Mouse (Mus musculus) CH12.LX (cell line): ENCODE data around the gene Traf4. TPM values are rescaled to one million over a fixed set of nuclear protein-coding genes. Genes with fewer than 3 reads are reported as not detected.
A peak's percentile ranks its signal among the peaks of the same experiment; 100 is the strongest.

Experiments used
- DNase-seq: peaks from one replicate; pipeline ENCODE4 v3.0.0-alpha.2; 2013; ENCODE audit errors: extremely low read depth
- H3K27ac ChIP-seq: 2 replicates; pipeline ENCODE4 v1.5.1; 2012; ENCODE audit warnings: low read depth, mild to moderate bottlenecking, control low read depth, moderate library complexity; ENCODE audit not compliant: insufficient read depth
- H3K27me3 ChIP-seq: replicated peaks from 2 replicates; pipeline ENCODE3; 2012; ENCODE audit warnings: inconsistent platforms
- H3K36me3 ChIP-seq, 2 experiments: replicated peaks in 1 of 2; 2 replicates each; pipeline versions ENCODE3 to v1.6.1; 2012; ENCODE audit warnings: inconsistent platforms in 1 of 2, low read length in 1 of 2, mild to moderate bottlenecking in 1 of 2, mixed read lengths in 1 of 2, moderate library complexity in 1 of 2; ENCODE audit not compliant: control insufficient read depth in 1 of 2, insufficient read depth in 1 of 2
- H3K4me1 ChIP-seq, 2 experiments: 2 replicates each; pipeline ENCODE4 v1.6.1; 2012; ENCODE audit warnings: inconsistent platforms in 1 of 2, moderate library complexity in 1 of 2; ENCODE audit not compliant: insufficient read depth in 2 of 2, control insufficient read depth in 1 of 2
- H3K4me2 ChIP-seq: 2 replicates; pipeline ENCODE4 v1.6.1; 2012; ENCODE audit warnings: low read depth, mild to moderate bottlenecking, control low read depth; ENCODE audit not compliant: poor library complexity, insufficient read depth, severe bottlenecking
- H3K4me3 ChIP-seq, 3 experiments: fragments of 150-350 bp in 1 of 3; sonication (generic) in 1 of 3; replicated peaks in 1 of 3; 2 replicates each; pipeline versions ENCODE3 to v1.5.1; 2011 to 2012; ENCODE audit warnings: low read depth in 2 of 3, low read length in 2 of 3, mild to moderate bottlenecking in 2 of 3, moderate library complexity in 2 of 3, control low read depth in 1 of 3, improper control_type of control experiment in 1 of 3, inconsistent platforms in 1 of 3, mixed read lengths in 1 of 3; ENCODE audit not compliant: poor library complexity in 1 of 3
- H3K79me2 ChIP-seq: replicated peaks from 2 replicates; pipeline ENCODE4 v1.6.1; 2012; ENCODE audit warnings: mild to moderate bottlenecking, moderate library complexity; ENCODE audit not compliant: control insufficient read depth, poor library complexity, insufficient read depth, severe bottlenecking; ENCODE audit errors: extremely low read depth
- H3K9ac ChIP-seq: 2 replicates; pipeline ENCODE4 v1.6.1; 2012; ENCODE audit warnings: low read depth, mild to moderate bottlenecking, control low read depth, moderate library complexity; ENCODE audit not compliant: insufficient read depth
- H3K9me3 ChIP-seq: replicated peaks from 2 replicates; pipeline ENCODE3; 2012; ENCODE audit warnings: low read length, inconsistent platforms, mixed read lengths
- CHD1 ChIP-seq: IDR thresholded peaks from 2 replicates; pipeline ENCODE4 v1.6.1; 2012; ENCODE audit warnings: low read depth, low read length, improper control_type of control experiment, inconsistent platforms
- CHD2 ChIP-seq: IDR thresholded peaks from 2 replicates; pipeline ENCODE4 v1.6.1; 2011; ENCODE audit warnings: low read length, improper control_type of control experiment
- ELF1 ChIP-seq: IDR thresholded peaks from 2 replicates; pipeline ENCODE4 v1.6.1; 2014; ENCODE audit warnings: low read depth, mild to moderate bottlenecking, inconsistent platforms, low read length, improper control_type of control experiment
- EP300 ChIP-seq: IDR thresholded peaks from 2 replicates; pipeline ENCODE4 v1.6.1; 2011; ENCODE audit warnings: low read length, improper control_type of control experiment
- ETS1 ChIP-seq: conservative IDR thresholded peaks from 2 replicates; pipeline ENCODE4 v1.6.1; 2012; ENCODE audit warnings: low read depth, mild to moderate bottlenecking, inconsistent platforms, low read length, improper control_type of control experiment, moderate library complexity
- HCFC1 ChIP-seq: IDR thresholded peaks from 2 replicates; pipeline ENCODE4 v1.6.1; 2012; ENCODE audit warnings: low read depth, mild to moderate bottlenecking, inconsistent platforms, low read length, improper control_type of control experiment
- IRF4 ChIP-seq: IDR thresholded peaks from 2 replicates; pipeline ENCODE4 v1.6.1; 2014; ENCODE audit warnings: low read depth, mild to moderate bottlenecking, inconsistent platforms, low read length, improper control_type of control experiment
- KAT2A ChIP-seq: IDR thresholded peaks from 2 replicates; pipeline ENCODE4 v1.6.1; 2012; ENCODE audit warnings: low read length, improper control_type of control experiment, inconsistent platforms; ENCODE audit not compliant: insufficient replicate concordance
- MAFK ChIP-seq: IDR thresholded peaks from 2 replicates; pipeline ENCODE4 v1.6.1; 2011; ENCODE audit warnings: low read length, improper control_type of control experiment; ENCODE audit not compliant: insufficient replicate concordance
- MAZ ChIP-seq: IDR thresholded peaks from 2 replicates; pipeline ENCODE4 v1.6.1; 2012; ENCODE audit warnings: low read depth, mild to moderate bottlenecking, inconsistent platforms, low read length, improper control_type of control experiment, moderate library complexity
- MEF2A ChIP-seq: IDR thresholded peaks from 2 replicates; pipeline ENCODE4 v1.6.1; 2014; ENCODE audit warnings: low read depth, mild to moderate bottlenecking, inconsistent platforms, low read length, improper control_type of control experiment, borderline replicate concordance
- MXI1 ChIP-seq: IDR thresholded peaks from 2 replicates; pipeline ENCODE4 v1.6.1; 2011; ENCODE audit warnings: mild to moderate bottlenecking, low read depth, low read length, improper control_type of control experiment
- MYC ChIP-seq: IDR thresholded peaks from 2 replicates; pipeline ENCODE4 v1.6.1; 2011; ENCODE audit warnings: low read depth, mild to moderate bottlenecking, improper control_type of control experiment, low read length
- NELFE ChIP-seq: IDR thresholded peaks from 2 replicates; pipeline ENCODE4 v1.6.1; 2011; ENCODE audit warnings: low read depth, low read length, improper control_type of control experiment
- POLR2A ChIP-seq: IDR thresholded peaks from 2 replicates; pipeline ENCODE4 v1.6.1; 2011; ENCODE audit warnings: low read depth, mild to moderate bottlenecking, improper control_type of control experiment, low read length
- POLR2AphosphoS2 ChIP-seq: IDR thresholded peaks from 2 replicates; pipeline ENCODE4 v1.6.1; 2011; ENCODE audit warnings: low read depth, low read length, improper control_type of control experiment
- RAD21 ChIP-seq: IDR thresholded peaks from 2 replicates; pipeline ENCODE4 v1.6.1; 2011; ENCODE audit warnings: low read depth, mild to moderate bottlenecking, low read length, improper control_type of control experiment, moderate library complexity
- SIN3A ChIP-seq: IDR thresholded peaks from 2 replicates; pipeline ENCODE4 v1.6.1; 2012; ENCODE audit warnings: low read length, improper control_type of control experiment, inconsistent platforms
- TBP ChIP-seq: conservative IDR thresholded peaks from 2 replicates; pipeline ENCODE4 v1.6.1; 2011; ENCODE audit warnings: low read depth, low read length, improper control_type of control experiment
- TCF12 ChIP-seq: IDR thresholded peaks from 2 replicates; pipeline ENCODE4 v1.6.1; 2014; ENCODE audit warnings: low read depth, mild to moderate bottlenecking, inconsistent platforms, low read length, improper control_type of control experiment
- UBTF ChIP-seq: IDR thresholded peaks from 2 replicates; pipeline ENCODE4 v1.6.1; 2012; ENCODE audit warnings: low read depth, mild to moderate bottlenecking, inconsistent platforms, low read length, improper control_type of control experiment, moderate library complexity
- USF1 ChIP-seq: IDR thresholded peaks from 2 replicates; pipeline ENCODE4 v1.6.1; 2014; ENCODE audit warnings: low read depth, mild to moderate bottlenecking, inconsistent platforms, low read length, improper control_type of control experiment
- USF2 ChIP-seq: conservative IDR thresholded peaks from 2 replicates; pipeline ENCODE4 v1.6.1; 2011; ENCODE audit warnings: low read depth, low read length, improper control_type of control experiment
- ZC3H11A ChIP-seq: IDR thresholded peaks from 2 replicates; pipeline ENCODE4 v1.6.1; 2012; ENCODE audit warnings: low read depth, mild to moderate bottlenecking, inconsistent platforms, low read length, improper control_type of control experiment
- ZKSCAN1 ChIP-seq: IDR thresholded peaks from 2 replicates; pipeline ENCODE4 v1.6.1; 2012; ENCODE audit warnings: low read depth, inconsistent platforms, low read length, improper control_type of control experiment, borderline replicate concordance
- ZMIZ1 ChIP-seq: IDR thresholded peaks from 2 replicates; pipeline ENCODE4 v1.6.1; 2012; ENCODE audit warnings: low read depth, mild to moderate bottlenecking, inconsistent platforms, low read length, improper control_type of control experiment
- dilution Hi-C: fragments of 300-500 bp; cut with MboI; formaldehyde crosslinking; loops from 2 replicates; pipeline ENCODE4 v1.14.3; 2020; ENCODE audit warnings: low sequenced_read_pairs; ENCODE audit not compliant: extremely low pct_unique_long_range_greater_than_20kb, extremely low pct_ligation_motif_present
- in situ Hi-C: fragments of 300-500 bp; cut with MboI; formaldehyde crosslinking; loops from 3 replicates; pipeline ENCODE4 v1.14.3; 2019; ENCODE audit warnings: low sequenced_read_pairs, low pct_ligation_motif_present, low pct_unique_long_range_greater_than_20kb, mixed read lengths
- polyA plus RNA-seq: library from polyadenylated mRNA; unstranded; fragments of >175 nt; gene quantifications from 2 replicates; pipeline ENCODE4 v1.2.1, GENCODE M21; 2012; ENCODE audit warnings: low read depth; ENCODE audit not compliant: insufficient read length
- total RNA-seq, 2 experiments: library from RNA; depleted of rRNA; stranded (reverse); fragments of 300-350 nt in 1 of 2; fragments of >200 nt in 1 of 2; gene quantifications; 2 replicates each; pipeline ENCODE4 v1.2.3; 2012 to 2014

The Traf4 gene
- total and polyA plus RNA-seq, 3 experiments, result 20.8 to 68.7 (median 55.9) TPM

DNA sequence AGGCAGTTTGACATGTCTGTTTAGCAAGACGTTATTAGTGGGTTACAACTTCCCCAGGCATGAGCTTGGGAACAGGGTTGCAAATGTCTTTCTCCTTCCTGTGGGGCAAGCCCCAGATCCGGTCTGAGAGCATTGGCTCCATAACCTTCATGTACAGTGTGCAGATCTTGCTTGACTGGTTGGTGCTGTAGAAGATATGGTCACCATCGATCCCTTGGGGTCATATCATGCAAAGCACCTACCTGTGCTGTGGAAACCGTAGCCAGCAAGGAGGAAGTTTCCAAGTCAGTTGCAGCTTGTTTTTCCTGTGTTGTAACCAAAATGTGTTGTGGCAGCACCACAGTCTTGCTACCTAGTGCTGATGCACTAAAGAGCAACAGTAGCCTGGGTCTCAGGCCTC, 38.6 kb downstream of the Traf4 start:
- Histone ChIP-seq H3K9ac (no peak overlapping the region), H3K27me3 (no peaks in the 10 kb centered on the region), H3K79me2 (peaks cover 46% of the 10 kb centered on the region), H3K4me3 (no peak overlapping the region), H3K4me1 (peaks cover 10 to 36% of the 10 kb centered on the region in 2 experiments), H3K27ac (peak overlapping the region; percentile 10; the same call in 1 of the 2 replicates), H3K36me3 (peaks cover 0 to 57% of the 10 kb centered on the region in 2 experiments), H3K9me3 (no peaks in the 10 kb centered on the region), H3K4me2 (no peak overlapping the region)
- dilution Hi-C loops, result no loop called here
- TF ChIP-seq ELF1, result 0 out of 2 replicates have a peak, but pooled peaks have one; percentile 14
- no peak for TF ChIP-seq TBP
- peak; percentile 34; the same call in 1 of the 2 replicates for TF ChIP-seq EP300
- TF ChIP-seq ZC3H11A, result no peak
- in situ Hi-C loops, result no loop called here
- DNase-seq, result peak; percentile 84

DNA sequence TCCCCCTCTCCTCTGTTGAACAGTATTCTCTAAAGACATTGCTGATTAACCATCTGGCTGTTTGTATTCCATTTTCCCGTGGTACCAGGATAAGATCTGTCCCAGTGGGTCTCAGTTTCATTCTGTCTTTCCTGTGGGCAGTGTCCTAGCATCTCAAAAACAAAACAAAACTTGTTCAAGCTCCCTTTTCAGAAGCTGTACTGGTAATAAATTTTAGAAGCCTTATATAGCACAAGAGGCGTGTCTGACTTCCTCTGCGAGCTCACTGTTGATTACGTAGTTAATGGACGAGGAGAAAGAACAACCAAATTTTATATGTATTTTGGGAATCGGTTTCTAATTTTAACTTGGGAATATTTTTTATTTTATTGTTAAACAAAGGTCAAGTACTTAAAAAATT, 39.7 kb downstream of the Traf4 start:
- DNase-seq, result no peak
- Histone ChIP-seq H3K4me3 (no peak overlapping the region), H3K27me3 (no peaks in the 10 kb centered on the region), H3K36me3 (peaks cover 0 to 47% of the 10 kb centered on the region in 2 experiments), H3K9ac (no peak overlapping the region), H3K9me3 (no peaks in the 10 kb centered on the region), H3K4me2 (no peak overlapping the region)
- in situ Hi-C loops (no loop called here), dilution Hi-C loops (no loop called here)
- TF ChIP-seq NELFE, result no peak
- TF ChIP-seq ZKSCAN1, result no peak
- no peak for TF ChIP-seq MAZ
- no peak for TF ChIP-seq CHD2
- TF ChIP-seq TCF12, result no peak
- no peak for TF ChIP-seq ZMIZ1
- no peak for TF ChIP-seq MYC
- TF ChIP-seq RAD21, result no peak
- no peak for TF ChIP-seq ELF1
- TF ChIP-seq ZC3H11A, result no peak
- TF ChIP-seq CHD1, result no peak
- TF ChIP-seq POLR2A, result no peak
- no peak for TF ChIP-seq UBTF
- TF ChIP-seq, all 38 proteins: peak for 0
- Histone ChIP-seq H3K79me2 (peaks cover 50% of the 10 kb centered on the region), H3K27ac (no peak overlapping the region), H3K4me1 (peaks cover 10 to 36% of the 10 kb centered on the region in 2 experiments)

DNA sequence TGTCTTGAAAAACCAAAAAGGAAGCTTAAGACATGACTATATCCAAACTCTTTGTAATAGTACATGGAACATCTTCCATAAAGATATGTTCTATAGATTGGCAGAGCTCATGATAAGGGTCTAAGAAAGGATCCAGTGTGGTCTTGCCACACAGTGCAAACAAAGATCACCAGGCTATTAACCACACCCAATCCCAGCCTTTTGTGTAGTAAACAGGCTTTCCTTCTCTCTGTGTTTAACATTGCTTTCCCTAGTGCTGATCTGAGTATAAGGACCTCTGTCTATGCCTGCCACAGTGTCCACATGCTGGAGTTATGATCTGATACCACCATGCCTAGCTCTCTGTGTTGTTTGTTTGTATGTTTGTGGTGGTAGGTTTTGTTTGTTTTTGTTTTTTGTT, 41.6 kb downstream of the Traf4 start:
- dilution Hi-C loops, result no loop called here
- no peak overlapping the region for H3K9ac ChIP-seq
- no peak overlapping the region for H3K4me3 ChIP-seq
- no peak overlapping the region for H3K4me2 ChIP-seq
- peaks cover 57% of the 10 kb centered on the region for H3K79me2 ChIP-seq
- H3K27ac ChIP-seq, result no peak overlapping the region
- no peaks in the 10 kb centered on the region for H3K9me3 ChIP-seq
- no peaks in the 10 kb centered on the region for H3K27me3 ChIP-seq
- H3K4me1 ChIP-seq, result peaks cover 10 to 53% of the 10 kb centered on the region in 2 experiments
- no peak for DNase-seq
- in situ Hi-C loops, result no loop called here
- peaks cover 0 to 44% of the 10 kb centered on the region in 2 experiments for H3K36me3 ChIP-seq
- TF ChIP-seq RAD21 (no peak), KAT2A (no peak), MEF2A (no peak), MAZ (no peak), USF1 (no peak), IRF4 (no peak), UBTF (no peak), USF2 (no peak), HCFC1 (no peak), NELFE (no peak), SIN3A (no peak), POLR2A (no peak), MAFK (no peak), MXI1 (no peak), ETS1 (no peak), MYC (no peak), POLR2AphosphoS2 (no peak)
